Mouse (Mus musculus): Measurements from ENCODE around the gene Ank3.

- no peak for TF ChIP-seq CTCF (IDR thresholded peaks at IDR 0.05)
- no peak for TF ChIP-seq EP300 (IDR thresholded peaks at IDR 0.05)
Observed at GRCm38 (mm10) chr10:69575451-69575850, 176.9 kb downstream of the Ank3 start.

Measured in lung, postnatal 0 days (tissue).